Mouse (Mus musculus): Measurements from ENCODE around the gene Ntsr2. TPM values are rescaled to one million over a fixed set of nuclear protein-coding genes. Genes with fewer than 3 reads are reported as not detected.

The Ntsr2 gene
- total and polyA plus RNA-seq, 3 experiments: not detected

DNA sequence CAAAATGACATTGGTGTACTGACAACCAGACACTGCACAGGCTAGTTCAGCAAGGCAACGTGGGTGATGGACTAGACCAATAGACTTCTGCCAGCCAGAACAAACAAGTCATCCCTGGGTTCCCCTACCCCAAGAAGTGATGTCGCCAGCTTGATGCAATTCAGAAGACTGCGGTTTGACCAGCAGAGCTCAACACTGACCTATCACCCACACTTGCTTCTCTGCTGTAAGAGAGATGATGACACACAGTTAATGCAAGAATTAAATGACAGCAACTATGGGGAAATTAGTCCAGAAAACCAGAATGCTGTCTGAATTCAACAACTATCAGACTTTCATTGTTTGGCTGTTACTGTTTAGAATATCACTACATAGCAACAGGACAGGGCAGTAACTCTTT is 33.0 kb upstream of the Ntsr2 start:
- H3K36me3 ChIP-seq (replicated peaks in 1 of 2; ENCODE audit: control insufficient read depth in 1 of 2, insufficient read depth in 1 of 2, low read length in 1 of 2): no peaks in the 10 kb centered on the region
- H3K9me3 ChIP-seq (replicated peaks; ENCODE audit: low read length): no peaks in the 10 kb centered on the region
- H3K79me2 ChIP-seq (replicated peaks; ENCODE audit: control insufficient read depth, extremely low read depth, insufficient read depth, poor library complexity, severe bottlenecking): no peaks in the 10 kb centered on the region
- in situ Hi-C loops (cut with MboI; ENCODE audit: low pct_ligation_motif_present, low pct_unique_long_range_greater_than_20kb, low sequenced_read_pairs): no loop called here
- no peak overlapping the region for H3K4me2 ChIP-seq (ENCODE audit: insufficient read depth, low read depth, poor library complexity, severe bottlenecking)
- H3K4me1 ChIP-seq (ENCODE audit: control insufficient read depth in 1 of 2, insufficient read depth in 2 of 2): no peaks in the 10 kb centered on the region
- dilution Hi-C loops (cut with MboI; ENCODE audit: extremely low pct_ligation_motif_present, extremely low pct_unique_long_range_greater_than_20kb, low sequenced_read_pairs): no loop called here
- no peak overlapping the region for H3K4me3 ChIP-seq (replicated peaks in 1 of 3; ENCODE audit: low read depth in 2 of 3, low read length in 2 of 3, poor library complexity in 1 of 3)
- H3K27ac ChIP-seq (ENCODE audit: insufficient read depth, low read depth): no peak overlapping the region
- no peaks in the 10 kb centered on the region for H3K27me3 ChIP-seq (replicated peaks)
- no peak overlapping the region for H3K9ac ChIP-seq (ENCODE audit: insufficient read depth, low read depth)
- DNase-seq (ENCODE audit: extremely low read depth): no peak
- no peak for TF ChIP-seq CHD1 (IDR thresholded peaks at IDR 0.05; ENCODE audit: low read depth, low read length)
- TF ChIP-seq GABPA (IDR thresholded peaks at IDR 0.05; ENCODE audit: insufficient replicate concordance, low read depth, low read length): no peak
- TF ChIP-seq CHD2 (IDR thresholded peaks at IDR 0.05; ENCODE audit: low read length): no peak
- no peak for TF ChIP-seq UBTF (IDR thresholded peaks at IDR 0.05; ENCODE audit: low read depth, low read length)
- TF ChIP-seq ZKSCAN1 (IDR thresholded peaks at IDR 0.05; ENCODE audit: borderline replicate concordance, low read depth, low read length): no peak
- no peak for TF ChIP-seq SMC3 (IDR thresholded peaks at IDR 0.05; ENCODE audit: low read depth, low read length)

DNA sequence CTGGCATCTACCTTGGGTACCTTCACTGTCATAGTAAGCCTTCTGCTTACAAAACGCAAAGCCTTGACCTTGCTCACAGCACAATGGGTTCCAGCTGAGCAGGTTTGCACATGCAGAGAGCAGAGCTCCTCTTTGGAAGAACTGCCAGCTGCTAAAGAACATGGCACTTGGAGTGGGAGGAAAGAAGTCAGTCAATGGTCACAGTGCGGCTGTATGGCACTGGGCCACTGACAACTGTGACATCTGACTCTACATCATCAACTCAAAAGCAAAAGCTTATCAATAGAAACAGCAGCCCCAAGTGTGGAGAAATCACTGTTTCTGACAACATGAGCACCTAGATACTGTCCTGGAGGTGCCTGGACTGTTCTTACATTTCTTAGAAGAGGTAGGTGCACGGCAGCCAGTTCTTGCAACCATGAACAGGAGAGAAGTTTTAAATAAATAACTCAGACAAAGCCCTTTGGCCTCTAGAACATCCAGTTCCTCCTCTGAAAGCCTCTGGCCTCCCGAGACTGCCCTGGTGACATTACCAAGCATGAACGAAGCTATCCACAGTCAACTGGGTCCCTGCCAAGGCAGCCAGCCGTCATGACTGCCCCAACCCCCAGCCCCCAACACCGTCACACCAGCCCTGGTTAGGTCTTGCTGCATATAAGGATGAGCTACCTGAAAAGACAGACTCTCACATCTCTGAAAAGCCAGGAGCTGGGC is 22.9 kb upstream of the Ntsr2 start:
- H3K9ac ChIP-seq (ENCODE audit: insufficient read depth, low read depth): no peak overlapping the region
- H3K9me3 ChIP-seq (replicated peaks; ENCODE audit: low read length): no peaks in the 10 kb centered on the region
- no peaks in the 10 kb centered on the region for H3K79me2 ChIP-seq (replicated peaks; ENCODE audit: control insufficient read depth, extremely low read depth, insufficient read depth, poor library complexity, severe bottlenecking)
- in situ Hi-C loops (cut with MboI; ENCODE audit: low pct_ligation_motif_present, low pct_unique_long_range_greater_than_20kb, low sequenced_read_pairs) (loop anchor here (5.0 kb wide), 1 partner anchor 63 kb away; no protein-coding TSS in a partner anchor), dilution Hi-C loops (cut with MboI; ENCODE audit: extremely low pct_ligation_motif_present, extremely low pct_unique_long_range_greater_than_20kb, low sequenced_read_pairs) (no loop called here)
- H3K4me2 ChIP-seq (ENCODE audit: insufficient read depth, low read depth, poor library complexity, severe bottlenecking): no peak overlapping the region
- no peaks in the 10 kb centered on the region for H3K36me3 ChIP-seq (replicated peaks in 1 of 2; ENCODE audit: control insufficient read depth in 1 of 2, insufficient read depth in 1 of 2, low read length in 1 of 2)
- no peaks in the 10 kb centered on the region for H3K27me3 ChIP-seq (replicated peaks)
- H3K27ac ChIP-seq (ENCODE audit: insufficient read depth, low read depth): no peak overlapping the region
- peaks cover 5 to 21% of the 10 kb centered on the region in 2 experiments; a peak in 2 of 4 replicates for H3K4me1 ChIP-seq (ENCODE audit: control insufficient read depth in 1 of 2, insufficient read depth in 2 of 2)
- TF ChIP-seq MXI1 (IDR thresholded peaks at IDR 0.05; ENCODE audit: low read depth, low read length) (no peak), MAZ (IDR thresholded peaks at IDR 0.05; ENCODE audit: low read depth, low read length) (no peak), NRF1 (IDR thresholded peaks at IDR 0.05; ENCODE audit: low read depth, low read length) (no peak), ELF1 (IDR thresholded peaks at IDR 0.05; ENCODE audit: low read depth, low read length) (no peak), NELFE (IDR thresholded peaks at IDR 0.05; ENCODE audit: low read depth, low read length) (no peak), CHD1 (IDR thresholded peaks at IDR 0.05; ENCODE audit: low read depth, low read length) (no peak), CTCF (conservative IDR thresholded peaks at IDR 0.05 in 1 of 2, IDR thresholded peaks at IDR 0.05 in 1 of 2; ENCODE audit: low read depth in 2 of 2, low read length in 2 of 2) (no peak), USF1 (IDR thresholded peaks at IDR 0.05; ENCODE audit: low read depth, low read length) (no peak), MAFK (IDR thresholded peaks at IDR 0.05; ENCODE audit: insufficient replicate concordance, low read length) (no peak), POLR2A (IDR thresholded peaks at IDR 0.05; ENCODE audit: low read depth, low read length) (no peak), E2F4 (IDR thresholded peaks at IDR 0.05; ENCODE audit: insufficient replicate concordance, low read depth, low read length) (no peak), GABPA (IDR thresholded peaks at IDR 0.05; ENCODE audit: insufficient replicate concordance, low read depth, low read length) (no peak), UBTF (IDR thresholded peaks at IDR 0.05; ENCODE audit: low read depth, low read length) (no peak), TCF12 (IDR thresholded peaks at IDR 0.05; ENCODE audit: low read depth, low read length) (no peak)
- no peak for DNase-seq (ENCODE audit: extremely low read depth)
- no peak overlapping the region for H3K4me3 ChIP-seq (replicated peaks in 1 of 3; ENCODE audit: low read depth in 2 of 3, low read length in 2 of 3, poor library complexity in 1 of 3)

All from CH12.LX (cell line).